Mouse (Mus musculus): ENCODE data around the gene Zfp322a. TPM values are rescaled to one million over a fixed set of nuclear protein-coding genes. Genes with fewer than 3 reads are reported as not detected.
"Not testable (repeated sequence)": the region's sequence is repeated elsewhere in the genome, so short reads cannot be mapped to it uniquely, and the experiment has no call there.

Gene Zfp322a
- total and polyA plus RNA-seq, 2 experiments from 2014 or later = 32.9 to 33.6 TPM

GRCm38 (mm10) chr13:23312909-23313669, 55.9 kb downstream of the Zfp322a start:
- H3K27ac ChIP-seq (ENCODE audit: low read depth, low read length) = no peak overlapping the region
- WGBS = 2% methylated on average over 42 of the region's 42 CpGs
- DNase-seq (peak; percentile 72), ATAC-seq (peak; percentile 63)
- peaks cover 7% of the 10 kb centered on the region; the same call in 1 of the 2 replicates for H3K4me1 ChIP-seq (ENCODE audit: insufficient read depth)
- H3K9me3 ChIP-seq (ENCODE audit: low read length) = no peaks in the 10 kb centered on the region
- no peaks in the 10 kb centered on the region for H3K36me3 ChIP-seq (ENCODE audit: insufficient read depth)
- H3K27me3 ChIP-seq (ENCODE audit: insufficient read depth, low read length) = peaks cover 57% of the 10 kb centered on the region
- TF ChIP-seq CTCF (IDR thresholded peaks at IDR 0.05; ENCODE audit: low read depth) = no peak
- H3K4me3 ChIP-seq (ENCODE audit: low read depth, low read length) = peak overlapping the region; percentile 45
- peak overlapping the region; percentile 40 for H3K9ac ChIP-seq
- H3K4me2 ChIP-seq (ENCODE audit: low read depth) = peak overlapping the region; percentile 75

GRCm38 (mm10) chr13:23310036-23310435, 59.0 kb downstream of the Zfp322a start:
- WGBS = 4% methylated on average over 11 of the region's 11 CpGs
- H3K4me2 ChIP-seq (ENCODE audit: low read depth) = peak overlapping the region; percentile 50
- peaks cover 7% of the 10 kb centered on the region; the same call in 1 of the 2 replicates for H3K4me1 ChIP-seq (ENCODE audit: insufficient read depth)
- H3K9me3 ChIP-seq (ENCODE audit: low read length) = no peaks in the 10 kb centered on the region
- no peak for TF ChIP-seq CTCF (IDR thresholded peaks at IDR 0.05; ENCODE audit: low read depth)
- H3K27ac ChIP-seq (ENCODE audit: low read depth, low read length) = no peak overlapping the region
- DNase-seq = no peak
- no peaks in the 10 kb centered on the region for H3K36me3 ChIP-seq (ENCODE audit: insufficient read depth)
- ATAC-seq = no peak
- peaks cover 55% of the 10 kb centered on the region for H3K27me3 ChIP-seq (ENCODE audit: insufficient read depth, low read length)
- H3K4me3 ChIP-seq (ENCODE audit: low read depth, low read length) = peak overlapping the region; percentile 30
- peak overlapping the region; percentile 7; the same call in 1 of the 2 replicates for H3K9ac ChIP-seq

- Histone ChIP-seq H3K4me3 (ENCODE audit: low read depth, low read length) (peak overlapping the region; percentile 30), H3K9me3 (ENCODE audit: low read length) (no peaks in the 10 kb centered on the region), H3K27ac (ENCODE audit: low read depth, low read length) (no peak overlapping the region), H3K4me2 (ENCODE audit: low read depth) (peak overlapping the region; percentile 50), H3K36me3 (ENCODE audit: insufficient read depth) (no peaks in the 10 kb centered on the region), H3K9ac (peak overlapping the region; percentile 7; the same call in 1 of the 2 replicates), H3K4me1 (ENCODE audit: insufficient read depth) (peaks cover 7% of the 10 kb centered on the region; the same call in 1 of the 2 replicates), H3K27me3 (ENCODE audit: insufficient read depth, low read length) (peaks cover 54% of the 10 kb centered on the region)
- DNase-seq (peak; percentile 51), ATAC-seq (no peak; the same call in 1 of the 2 replicates)
- TF ChIP-seq CTCF (IDR thresholded peaks at IDR 0.05; ENCODE audit: low read depth) = no peak
- WGBS = under 1% methylated on average over 28 of the region's 28 CpGs
These were observed 59.5 kb downstream of the Zfp322a start for GRCm38 (mm10) chr13:23309495-23310011.

GRCm38 (mm10) chr13:23308639-23309307, 60.2 kb downstream of the Zfp322a start:
- H3K4me3 ChIP-seq (ENCODE audit: low read depth, low read length) = 0 out of 2 replicates have a peak overlapping the region, but pooled peaks have one; percentile 30
- 7% methylated on average over 18 of the region's 18 CpGs for whole genome bisulfite sequencing
- ATAC-seq = not testable (repeated sequence)

GRCm38 (mm10) chr13:23307069-23307814, 61.8 kb downstream of the Zfp322a start:
- ATAC-seq = peak; percentile 58; the same call in 1 of the 2 replicates
- peak; percentile 22; the same call in 1 of the 2 replicates for TF ChIP-seq CTCF (IDR thresholded peaks at IDR 0.05; ENCODE audit: low read depth)
- peak; percentile 62 for DNase-seq
- peak overlapping the region; percentile 35 for H3K4me2 ChIP-seq (ENCODE audit: low read depth)
- 5% methylated on average over 24 of the region's 24 CpGs for WGBS
- H3K9me3 ChIP-seq (ENCODE audit: low read length) = no peaks in the 10 kb centered on the region
- peak overlapping the region; percentile 32 for H3K4me3 ChIP-seq (ENCODE audit: low read depth, low read length)
- H3K36me3 ChIP-seq (ENCODE audit: insufficient read depth) = no peaks in the 10 kb centered on the region
- peaks cover 32% of the 10 kb centered on the region for H3K27me3 ChIP-seq (ENCODE audit: insufficient read depth, low read length)
- no peak overlapping the region for H3K27ac ChIP-seq (ENCODE audit: low read depth, low read length)
- no peaks in the 10 kb centered on the region for H3K4me1 ChIP-seq (ENCODE audit: insufficient read depth)
- H3K9ac ChIP-seq = 0 out of 2 replicates have a peak overlapping the region, but pooled peaks have one; percentile 1

More at GRCm38 (mm10) chr13:23308639-23309307, 60.2 kb downstream of the Zfp322a start:
- H3K27ac ChIP-seq (ENCODE audit: low read depth, low read length); H3K9ac ChIP-seq; H3K36me3 ChIP-seq (ENCODE audit: insufficient read depth); DNase-seq; H3K9me3 ChIP-seq (ENCODE audit: low read length); H3K4me1 ChIP-seq (ENCODE audit: insufficient read depth): not testable (repeated sequence)
- Histone ChIP-seq H3K4me2 (ENCODE audit: low read depth) (peak overlapping the region; percentile 50), H3K27me3 (ENCODE audit: insufficient read depth, low read length) (peaks cover 46% of the 10 kb centered on the region)

- no peaks in the 10 kb centered on the region for H3K36me3 ChIP-seq (ENCODE audit: insufficient read depth)
- H3K4me1 ChIP-seq (ENCODE audit: insufficient read depth) = no peaks in the 10 kb centered on the region
- 13% methylated on average over 10 of the region's 10 CpGs for WGBS
- H3K4me2 ChIP-seq (ENCODE audit: low read depth) = peak overlapping the region; percentile 35
- no peaks in the 10 kb centered on the region for H3K9me3 ChIP-seq (ENCODE audit: low read length)
- peak overlapping the region; percentile 32 for H3K4me3 ChIP-seq (ENCODE audit: low read depth, low read length)
- 0 out of 2 replicates have a peak overlapping the region, but pooled peaks have one; percentile 1 for H3K9ac ChIP-seq
- H3K27me3 ChIP-seq (ENCODE audit: insufficient read depth, low read length) = peaks cover 33% of the 10 kb centered on the region
- H3K27ac ChIP-seq (ENCODE audit: low read depth, low read length) = no peak overlapping the region
- DNase-seq = no peak
- TF ChIP-seq CTCF (IDR thresholded peaks at IDR 0.05; ENCODE audit: low read depth) = no peak
- ATAC-seq = no peak
These were observed 62.3 kb downstream of the Zfp322a start for GRCm38 (mm10) chr13:23306707-23307068.

Other genes starting within 250 kb of the Zfp322a start
- gene Vmn1r218, start 236.1 kb downstream of the Zfp322a start, total RNA-seq (2014; rRNA removed) = not detected in 2 replicates
- not detected in 2 replicates for gene Vmn1r218, start 236.1 kb downstream of the Zfp322a start, polyA plus RNA-seq (2015; fragmentation: Nextera tagmentation; extraction: Ambion mirVana)
- gene Vmn1r219, start 209.9 kb downstream of the Zfp322a start, total RNA-seq (2014; rRNA removed) = not detected in 2 replicates
- not detected in 2 replicates for gene Vmn1r219, start 209.9 kb downstream of the Zfp322a start, polyA plus RNA-seq (2015; fragmentation: Nextera tagmentation; extraction: Ambion mirVana)
- not detected in 2 replicates for gene Vmn1r220, start 181.2 kb downstream of the Zfp322a start, total RNA-seq (2014; rRNA removed)
- gene Vmn1r220, start 181.2 kb downstream of the Zfp322a start, polyA plus RNA-seq (2015; fragmentation: Nextera tagmentation; extraction: Ambion mirVana) = not detected in 2 replicates
- gene Vmn1r221, start 155.1 kb downstream of the Zfp322a start, total RNA-seq (2014; rRNA removed) = not detected in 2 replicates
- gene Vmn1r221, start 155.1 kb downstream of the Zfp322a start, polyA plus RNA-seq (2015; fragmentation: Nextera tagmentation; extraction: Ambion mirVana) = not detected in 2 replicates
- not detected in 2 replicates for gene Vmn1r222, start 133.3 kb downstream of the Zfp322a start, total RNA-seq (2014; rRNA removed)
- not detected in 2 replicates for gene Vmn1r222, start 133.3 kb downstream of the Zfp322a start, polyA plus RNA-seq (2015; fragmentation: Nextera tagmentation; extraction: Ambion mirVana)
- not detected in 2 replicates for gene Vmn1r223, start 122.1 kb downstream of the Zfp322a start, total RNA-seq (2014; rRNA removed)
- gene Vmn1r223, start 122.1 kb downstream of the Zfp322a start, polyA plus RNA-seq (2015; fragmentation: Nextera tagmentation; extraction: Ambion mirVana) = not detected in 2 replicates
- gene Abt1, start 54.7 kb upstream of the Zfp322a start, total RNA-seq (2014; rRNA removed) = 6.5 and 8.2 TPM in 2 replicates
- 7.7 and 8.2 TPM in 2 replicates for gene Abt1, start 54.7 kb upstream of the Zfp322a start, polyA plus RNA-seq (2015; fragmentation: Nextera tagmentation; extraction: Ambion mirVana)
- 0.08 and 0.33 TPM in 2 replicates for gene Btn1a1, start 96.7 kb upstream of the Zfp322a start, total RNA-seq (2014; rRNA removed)
- 0.12 TPM in 1 of 2 replicates, not detected in the other for gene Btn1a1, start 96.7 kb upstream of the Zfp322a start, polyA plus RNA-seq (2015; fragmentation: Nextera tagmentation; extraction: Ambion mirVana)
- not detected in 2 replicates for gene Btn2a2, start 119.6 kb upstream of the Zfp322a start, total RNA-seq (2014; rRNA removed)
- 0.10 TPM in 1 of 2 replicates, not detected in the other for gene Btn2a2, start 119.6 kb upstream of the Zfp322a start, polyA plus RNA-seq (2015; fragmentation: Nextera tagmentation; extraction: Ambion mirVana)
- 1,275 and 1,840 TPM in 2 replicates for gene Hist1h4h, start 161.8 kb upstream of the Zfp322a start, total RNA-seq (2014; rRNA removed)
- 4.1 and 5.7 TPM in 2 replicates for gene Hist1h4h, start 161.8 kb upstream of the Zfp322a start, polyA plus RNA-seq (2015; fragmentation: Nextera tagmentation; extraction: Ambion mirVana)
- gene Hist1h2af, start 164.7 kb upstream of the Zfp322a start, total RNA-seq (2014; rRNA removed) = 135 and 227 TPM in 2 replicates
- not detected in 2 replicates for gene Hist1h2af, start 164.7 kb upstream of the Zfp322a start, polyA plus RNA-seq (2015; fragmentation: Nextera tagmentation; extraction: Ambion mirVana)
- gene Hist1h3g, start 166.2 kb upstream of the Zfp322a start, total RNA-seq (2014; rRNA removed) = 116 and 134 TPM in 2 replicates
- gene Hist1h3g, start 166.2 kb upstream of the Zfp322a start, polyA plus RNA-seq (2015; fragmentation: Nextera tagmentation; extraction: Ambion mirVana) = 0.50 TPM in 1 of 2 replicates, not detected in the other
- 12.5 and 17.0 TPM in 2 replicates for gene Hist1h2bh, start 174.2 kb upstream of the Zfp322a start, total RNA-seq (2014; rRNA removed)
- 0.17 TPM in 1 of 2 replicates, not detected in the other for gene Hist1h2bh, start 174.2 kb upstream of the Zfp322a start, polyA plus RNA-seq (2015; fragmentation: Nextera tagmentation; extraction: Ambion mirVana)
- gene Hist1h3f, start 174.8 kb upstream of the Zfp322a start, total RNA-seq (2014; rRNA removed) = 116 and 119 TPM in 2 replicates
- gene Hist1h3f, start 174.8 kb upstream of the Zfp322a start, polyA plus RNA-seq (2015; fragmentation: Nextera tagmentation; extraction: Ambion mirVana) = 0.17 and 0.47 TPM in 2 replicates
- gene Hist1h4f, start 182.4 kb upstream of the Zfp322a start, total RNA-seq (2014; rRNA removed) = 586 and 753 TPM in 2 replicates
- 0.70 TPM in 1 of 2 replicates, not detected in the other for gene Hist1h4f, start 182.4 kb upstream of the Zfp322a start, polyA plus RNA-seq (2015; fragmentation: Nextera tagmentation; extraction: Ambion mirVana)
- gene Hist1h1d, start 184.1 kb upstream of the Zfp322a start, total RNA-seq (2014; rRNA removed) = 48.5 and 66.7 TPM in 2 replicates
- 0.12 and 0.18 TPM in 2 replicates for gene Hist1h1d, start 184.1 kb upstream of the Zfp322a start, polyA plus RNA-seq (2015; fragmentation: Nextera tagmentation; extraction: Ambion mirVana)
- gene Hist1h3e, start 193.2 kb upstream of the Zfp322a start, total RNA-seq (2014; rRNA removed) = 180 and 204 TPM in 2 replicates
- 1.9 and 2.0 TPM in 2 replicates for gene Hist1h3e, start 193.2 kb upstream of the Zfp322a start, polyA plus RNA-seq (2015; fragmentation: Nextera tagmentation; extraction: Ambion mirVana)
- gene Hist1h2ae, start 202.0 kb upstream of the Zfp322a start, total RNA-seq (2014; rRNA removed) = 111 TPM in 2 replicates
- gene Hist1h2ae, start 202.0 kb upstream of the Zfp322a start, polyA plus RNA-seq (2015; fragmentation: Nextera tagmentation; extraction: Ambion mirVana) = 12.5 and 23.0 TPM in 2 replicates
- gene Hist1h2bg, start 202.2 kb upstream of the Zfp322a start, total RNA-seq (2014; rRNA removed) = 367 and 594 TPM in 2 replicates
- 3.0 and 3.6 TPM in 2 replicates for gene Hist1h2bg, start 202.2 kb upstream of the Zfp322a start, polyA plus RNA-seq (2015; fragmentation: Nextera tagmentation; extraction: Ambion mirVana)
- 226 and 289 TPM in 2 replicates for gene Hist1h2bf, start 205.0 kb upstream of the Zfp322a start, total RNA-seq (2014; rRNA removed)
- gene Hist1h2bf, start 205.0 kb upstream of the Zfp322a start, polyA plus RNA-seq (2015; fragmentation: Nextera tagmentation; extraction: Ambion mirVana) = not detected in 2 replicates
- 204 and 274 TPM in 2 replicates for gene Hist1h2ad, start 205.2 kb upstream of the Zfp322a start, total RNA-seq (2014; rRNA removed)
- 0.78 TPM in 1 of 2 replicates, not detected in the other for gene Hist1h2ad, start 205.2 kb upstream of the Zfp322a start, polyA plus RNA-seq (2015; fragmentation: Nextera tagmentation; extraction: Ambion mirVana)
- gene Hist1h3d, start 206.6 kb upstream of the Zfp322a start, total RNA-seq (2014; rRNA removed) = 73.0 and 78.9 TPM in 2 replicates
- 0.57 and 0.80 TPM in 2 replicates for gene Hist1h3d, start 206.6 kb upstream of the Zfp322a start, polyA plus RNA-seq (2015; fragmentation: Nextera tagmentation; extraction: Ambion mirVana)
- 258 and 695 TPM in 2 replicates for gene Hist1h4d, start 212.4 kb upstream of the Zfp322a start, total RNA-seq (2014; rRNA removed)
- gene Hist1h4d, start 212.4 kb upstream of the Zfp322a start, polyA plus RNA-seq (2015; fragmentation: Nextera tagmentation; extraction: Ambion mirVana) = 25.0 and 42.2 TPM in 2 replicates